Mouse (Mus musculus): ENCODE measurements around the gene Kdm5b.

Gene Kdm5b

DNA sequence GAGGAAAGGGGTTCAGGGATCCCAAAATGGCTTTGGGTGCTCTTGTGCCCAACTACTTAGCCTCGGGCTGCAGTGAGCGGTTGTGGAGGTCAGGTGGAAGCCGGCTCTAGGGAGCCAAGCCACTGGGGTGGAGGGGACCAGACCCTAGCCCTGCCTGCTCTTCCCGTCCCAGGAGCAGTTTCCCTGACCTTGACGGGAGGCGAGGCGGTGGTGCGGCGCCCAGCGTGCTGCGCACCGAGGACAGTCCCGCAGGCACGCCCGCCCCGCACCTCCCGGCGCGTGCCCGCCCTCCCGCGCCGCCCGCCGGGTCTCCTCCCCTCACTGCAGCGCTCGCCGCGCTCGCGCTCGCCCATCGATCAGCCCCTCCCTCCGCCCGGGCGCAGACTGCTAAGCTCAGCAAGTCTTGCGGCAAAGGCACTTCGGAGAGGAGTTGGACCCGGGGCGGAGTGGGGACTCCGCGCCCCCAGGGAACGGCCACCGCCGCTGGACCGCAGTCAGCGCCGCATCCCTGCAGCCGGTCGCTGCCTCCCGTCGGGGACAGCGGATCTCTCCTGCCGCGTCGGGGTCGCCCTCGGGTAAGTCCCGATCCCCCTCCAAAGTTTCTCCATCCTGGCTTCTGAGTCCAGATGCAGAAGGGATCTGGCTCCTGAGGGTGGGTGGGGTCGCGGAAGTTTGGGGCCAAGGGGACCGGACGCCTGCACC is 86.4 kb downstream of the Kdm5b start, which contains the start of gene Syt2:
Syt2 (plus strand) TSS at position 417 of the 702 bp plus-strand sequence.
- peak; percentile 36 for DNase-seq (ENCODE audit: low read depth, low spot score)

DNA sequence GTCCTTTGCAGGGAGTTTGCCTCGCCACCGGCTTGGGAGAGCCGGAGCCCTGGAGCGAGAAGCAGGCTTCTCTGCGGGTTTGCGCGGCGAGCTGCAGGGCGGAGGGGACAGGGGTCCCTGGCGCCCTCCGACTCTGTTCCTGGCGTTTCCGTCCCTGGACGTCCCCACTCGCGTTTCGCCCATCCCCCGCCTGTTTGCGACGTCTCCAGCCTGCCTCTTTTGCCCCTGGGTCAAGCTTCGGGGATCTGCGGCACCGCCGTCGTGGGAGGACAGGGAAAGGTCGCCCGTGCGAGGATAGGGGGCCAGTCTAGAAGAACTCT is 87.0 kb downstream of the Kdm5b start:
- DNase-seq (ENCODE audit: low read depth, low spot score) = no peak

DNA sequence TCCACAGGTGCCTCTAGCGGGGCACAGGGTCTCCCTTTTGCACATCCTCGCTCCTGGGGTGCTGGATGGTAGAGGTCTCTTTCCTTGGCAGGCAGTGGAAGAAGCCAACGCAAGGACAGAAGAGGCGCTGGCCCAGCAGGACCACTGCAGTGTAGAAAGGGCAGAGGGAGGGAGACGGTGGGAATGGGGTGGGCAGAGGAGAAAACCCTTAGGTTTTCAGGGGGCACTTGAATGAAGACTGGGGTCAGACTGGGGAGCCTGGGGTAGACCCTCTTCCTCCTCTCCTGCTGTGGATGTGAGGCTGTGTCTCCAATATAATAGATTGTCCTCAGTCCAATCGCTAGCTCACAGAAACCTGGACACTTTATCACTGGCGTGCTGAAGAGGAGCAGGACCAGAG is 87.6 kb downstream of the Kdm5b start:
- DNase-seq (ENCODE audit: low read depth, low spot score) = no peak

GRCm38 (mm10) chr1:134650816-134651215 is 90.8 kb downstream of the Kdm5b start:
- DNase-seq (ENCODE audit: low read depth, low spot score) = no peak

DNA sequence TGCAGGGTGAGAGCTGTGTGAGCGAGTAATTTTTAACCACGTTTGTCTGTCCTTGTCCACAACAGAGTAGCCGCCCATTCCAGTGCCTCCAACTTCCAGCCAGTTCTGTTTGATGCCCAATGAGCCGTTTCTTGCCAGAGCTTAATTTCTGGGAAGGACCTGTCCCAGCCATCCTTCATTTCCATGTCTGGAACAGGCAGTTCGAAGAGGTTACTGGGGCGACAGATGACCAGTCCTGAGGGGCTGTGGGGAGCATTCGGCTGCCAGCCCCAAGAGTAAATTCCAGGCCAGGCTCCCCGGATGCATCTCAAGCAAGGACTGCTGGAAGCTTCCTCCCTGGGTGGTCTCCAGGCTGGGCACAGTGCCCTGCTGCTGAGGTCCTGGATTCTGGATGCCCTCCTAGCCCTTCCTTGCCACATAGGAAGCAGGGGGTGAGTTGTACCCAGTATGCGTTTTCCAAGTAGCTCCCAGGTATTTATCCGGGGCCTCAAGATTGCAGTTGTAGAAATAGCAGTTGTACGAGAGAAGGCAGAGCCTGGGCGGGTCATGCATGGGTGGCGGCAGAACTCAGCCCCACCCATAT is 91.4 kb downstream of the Kdm5b start:
- no peak for DNase-seq (ENCODE audit: low read depth, low spot score)

DNA sequence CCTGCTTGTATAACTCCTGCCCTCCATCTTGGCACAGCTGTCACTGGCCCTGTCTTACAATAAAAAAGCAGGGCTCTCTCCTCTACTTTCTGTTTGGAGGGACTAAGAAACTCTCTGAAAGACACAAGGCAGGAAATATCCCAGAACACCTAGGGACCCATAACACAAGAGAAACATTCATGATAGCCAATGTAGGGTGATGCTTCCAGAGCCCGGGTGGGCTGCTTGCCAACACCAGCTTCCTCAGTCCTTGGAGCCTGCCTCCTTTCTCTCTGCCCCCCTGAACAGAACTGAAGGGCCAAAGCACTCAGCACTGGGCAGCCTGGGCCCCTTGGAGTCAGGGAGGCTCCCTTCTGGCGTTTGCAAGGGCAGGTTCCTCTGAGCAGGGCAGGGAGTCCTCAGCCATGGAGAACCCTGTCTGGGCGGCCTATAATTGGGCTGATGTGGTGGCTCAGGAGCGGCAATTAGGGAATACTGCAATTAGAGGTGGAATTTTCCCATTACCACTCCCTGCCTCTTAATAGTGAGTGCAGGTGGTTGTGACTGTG is 92.0 kb downstream of the Kdm5b start:
- DNase-seq (ENCODE audit: low read depth, low spot score) = no peak

DNA sequence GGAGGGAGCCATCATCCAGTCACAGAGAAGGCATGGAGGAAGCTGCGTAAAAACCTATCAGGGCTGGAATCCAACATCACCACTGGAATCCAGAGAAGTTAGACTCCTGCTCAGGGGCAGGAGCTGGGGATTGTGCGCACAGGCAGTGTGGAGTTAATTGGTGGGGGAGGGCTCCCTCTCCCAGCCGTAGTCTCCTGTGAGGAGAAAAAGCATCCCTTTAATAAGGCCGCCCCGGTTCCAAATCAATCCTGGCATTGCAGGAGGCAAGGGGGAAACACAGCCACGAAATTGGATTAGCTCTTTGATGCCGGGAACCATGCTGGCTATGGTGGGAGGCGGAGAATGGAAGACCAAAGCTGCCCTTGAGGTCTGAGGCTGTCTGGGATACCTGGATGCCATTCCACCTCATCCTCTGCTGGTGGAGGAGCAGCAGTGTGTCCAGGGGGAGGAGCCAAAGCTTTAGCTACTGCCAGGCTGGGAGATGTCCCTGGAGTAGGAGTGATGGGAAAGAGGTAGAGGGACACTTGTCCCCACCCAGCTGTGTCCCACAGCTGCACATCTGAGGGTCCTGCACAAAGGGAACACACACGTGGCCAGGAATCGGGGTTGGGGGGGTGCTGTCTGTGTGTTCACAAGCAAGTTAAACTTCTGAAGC is 93.8 kb downstream of the Kdm5b start:
- DNase-seq (ENCODE audit: low read depth, low spot score) = no peak

DNA sequence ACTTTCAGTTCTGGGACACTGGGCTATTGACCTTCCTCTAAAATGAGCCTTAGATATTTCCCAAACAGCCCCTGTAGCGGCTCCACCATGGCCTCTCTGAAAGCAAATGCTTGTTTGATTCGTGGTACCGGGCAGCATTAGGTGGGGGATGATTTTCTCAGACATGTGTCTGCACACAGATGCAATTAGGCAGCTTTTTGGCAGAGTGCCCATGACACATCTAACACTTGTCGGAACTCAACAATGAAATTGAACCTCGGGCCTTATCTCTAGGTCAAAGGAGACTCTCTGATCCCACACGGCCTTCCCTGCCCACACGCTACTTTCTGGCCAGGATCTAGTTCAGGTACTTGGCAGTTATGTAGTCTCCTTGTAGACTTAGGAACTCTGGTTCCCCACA is 98.9 kb downstream of the Kdm5b start:
- DNase-seq (ENCODE audit: low read depth, low spot score) = no peak

DNA sequence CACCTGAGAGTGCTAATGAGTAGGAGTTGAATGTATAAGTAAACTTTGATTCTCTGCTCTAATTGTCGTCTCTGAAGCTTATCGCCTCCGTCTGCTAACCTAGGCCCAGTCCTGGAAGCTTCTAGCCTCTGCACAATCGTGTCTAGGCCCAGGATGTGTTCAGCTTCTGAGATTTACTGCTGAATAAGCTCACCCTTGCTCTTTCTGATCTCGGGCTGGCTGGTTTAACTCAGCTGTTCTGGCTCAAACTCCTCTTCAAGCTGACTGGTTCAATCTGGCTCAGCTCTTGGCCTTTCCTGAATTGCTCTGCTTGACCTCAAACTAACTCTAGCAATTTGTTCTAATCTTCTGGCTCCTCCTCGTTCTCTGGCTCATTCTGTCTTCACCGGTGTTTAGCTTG is 100.2 kb downstream of the Kdm5b start:
- no peak for DNase-seq (ENCODE audit: low read depth, low spot score)

DNA sequence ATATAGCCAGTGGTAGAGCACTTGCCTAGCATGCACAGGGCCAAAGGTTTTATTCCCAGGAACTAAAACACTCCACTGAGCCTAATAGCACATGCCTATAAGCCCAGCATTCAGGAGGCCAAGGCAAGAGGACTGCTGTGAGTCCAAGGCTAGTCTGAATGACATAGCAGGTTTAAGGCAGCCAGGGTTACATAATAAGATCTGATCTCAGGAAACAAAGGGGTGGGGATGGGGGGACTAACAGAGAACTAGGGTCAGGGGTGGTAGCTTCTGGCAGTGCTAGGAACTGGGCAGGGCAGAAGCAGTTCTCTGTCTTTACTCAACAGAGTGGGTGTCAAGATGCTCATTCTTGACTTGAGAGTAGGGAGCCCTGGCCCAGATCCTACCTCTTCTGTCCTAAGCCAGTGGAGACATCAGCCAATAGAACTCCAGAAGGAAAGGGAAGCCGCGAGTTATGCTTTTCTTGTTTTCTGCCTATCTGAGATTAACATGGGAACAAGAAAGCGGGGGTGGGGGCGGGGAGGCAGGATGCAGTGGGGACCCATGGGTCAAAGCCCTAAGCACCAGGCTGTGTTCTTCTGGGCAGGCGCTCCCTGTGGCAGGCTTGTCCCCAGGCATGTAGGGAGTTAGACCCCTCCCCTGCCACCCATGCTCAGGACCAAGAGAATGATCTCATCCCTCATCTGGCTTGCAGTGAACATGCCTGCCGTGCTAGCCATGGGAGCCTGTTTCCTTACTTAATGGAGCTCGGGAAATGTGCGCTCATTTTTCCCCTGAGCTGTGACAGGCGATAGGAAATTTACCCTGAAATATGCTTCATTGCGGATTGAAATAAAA is 111.5 kb downstream of the Kdm5b start:
- no peak for DNase-seq (ENCODE audit: low read depth, low spot score)

GRCm38 (mm10) chr1:134674312-134674711 is 114.3 kb downstream of the Kdm5b start:
- no peak for DNase-seq (ENCODE audit: low read depth, low spot score)

DNA sequence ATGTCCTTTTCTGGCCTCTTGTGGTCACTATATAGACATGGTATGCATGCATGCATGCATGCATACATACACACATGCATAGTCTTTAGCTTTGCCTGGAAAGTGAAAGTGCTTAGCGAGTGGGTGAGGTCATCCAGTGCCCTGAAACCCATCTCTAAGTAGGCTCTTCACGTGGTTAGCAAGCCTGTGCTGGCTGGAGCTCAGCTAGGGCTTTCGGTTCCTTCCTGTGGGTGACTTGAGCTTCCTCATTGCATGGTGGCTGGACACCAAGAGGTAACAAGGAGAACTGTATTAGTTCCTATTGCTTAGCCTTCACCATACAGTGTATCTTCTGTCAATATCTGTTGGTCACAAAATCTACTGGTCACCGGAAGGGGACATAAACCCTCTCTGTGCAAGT is 119.5 kb downstream of the Kdm5b start:
- DNase-seq (ENCODE audit: low read depth, low spot score) = no peak

GRCm38 (mm10) chr1:134680617-134681016 is 120.6 kb downstream of the Kdm5b start:
- DNase-seq (ENCODE audit: low read depth, low spot score) = no peak

DNA sequence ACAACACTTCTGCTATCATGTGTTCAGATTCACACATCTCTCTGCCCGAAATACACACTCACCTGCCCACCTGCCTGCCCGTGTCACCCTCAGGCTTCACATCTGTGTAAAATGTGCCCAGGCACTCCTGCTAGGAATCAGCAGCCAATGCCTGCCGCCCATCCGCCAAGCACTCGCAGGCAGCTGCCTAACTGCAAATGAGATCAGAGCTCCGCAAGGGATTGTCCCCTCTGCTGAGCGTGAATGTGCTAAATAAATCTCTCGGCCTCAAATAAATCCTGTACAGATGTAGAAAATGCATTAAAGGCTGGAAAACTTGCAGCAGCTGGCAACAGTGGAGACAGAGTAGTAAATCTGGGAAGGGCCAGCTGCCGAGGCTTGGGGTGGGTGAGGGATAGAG is 122.5 kb downstream of the Kdm5b start:
- DNase-seq (ENCODE audit: low read depth, low spot score) = no peak

Data from retina, postnatal 7 days (tissue).